Mouse (Mus musculus): ENCODE measurements at regions not wholly inside any gene's neighbourhood (a gene's known extent, or its start where the extent isn't known, plus 50 kb on each side); places are given as distances from the start of the nearest gene placed in this dataset.
A peak's percentile ranks its signal among the peaks of the same experiment; 100 is the strongest.

DNA sequence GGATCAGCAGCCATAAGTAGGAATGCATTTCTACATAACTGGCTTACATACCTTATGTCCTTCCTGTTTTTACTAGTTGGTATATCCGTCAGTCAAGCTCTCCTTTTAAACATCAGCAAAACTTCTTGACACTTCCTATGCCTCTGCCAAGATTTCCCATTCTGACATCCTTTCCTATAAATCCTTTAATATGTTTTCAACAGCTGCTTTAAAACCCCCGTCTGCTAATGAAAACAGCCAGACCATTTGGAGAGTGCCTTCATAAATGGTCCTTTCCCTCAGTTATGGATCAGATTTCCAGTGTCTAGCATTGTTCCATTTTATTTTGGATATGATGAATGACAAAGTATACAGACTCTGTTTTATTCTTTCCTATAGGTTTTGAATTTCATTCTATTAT is 270.7 kb upstream of the Rgmb start:
- Histone ChIP-seq H3K4me2 (ENCODE audit: low read length) (no peak overlapping the region), H3K4me1 (ENCODE audit: control insufficient read depth, insufficient read depth, low read length) (no peaks in the 10 kb centered on the region), H3K27ac (replicated peaks; ENCODE audit: low read depth, low read length) (no peak overlapping the region), H3K27me3 (ENCODE audit: control insufficient read depth, insufficient read depth, low read length) (no peaks in the 10 kb centered on the region), H3K36me3 (ENCODE audit: control insufficient read depth, insufficient read depth, low read length) (no peaks in the 10 kb centered on the region), H3K9ac (replicated peaks; ENCODE audit: low read length) (no peak overlapping the region), H3K9me3 (ENCODE audit: control insufficient read depth, low read length) (no peaks in the 10 kb centered on the region), H3K4me3 (replicated peaks; ENCODE audit: low read depth, low read length) (no peak overlapping the region)
- 90% methylated on average over 2 of the region's 2 CpGs for WGBS
- ATAC-seq (ENCODE audit: low FRiP score, low TSS enrichment) (no peak), DNase-seq (no peak)

DNA sequence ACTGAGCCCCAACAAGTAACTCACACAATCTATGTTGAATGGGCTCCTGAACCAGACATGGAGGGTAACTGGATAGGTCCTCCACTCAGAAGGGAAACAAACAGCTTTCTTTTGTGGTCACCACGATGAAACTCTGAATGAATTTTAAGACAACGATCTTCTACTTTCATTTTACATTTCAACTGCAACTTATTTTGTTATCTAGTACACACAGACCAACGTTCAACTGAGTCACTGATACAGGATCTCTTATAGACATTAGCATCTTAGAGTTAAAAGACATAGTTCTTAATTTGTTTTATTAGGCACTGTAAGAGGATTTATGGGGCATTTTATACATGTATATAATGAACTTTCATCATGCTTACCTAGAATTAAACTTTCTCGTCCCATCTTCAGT is 262.1 kb upstream of the Rgmb start:
- no peak overlapping the region for H3K4me3 ChIP-seq (replicated peaks; ENCODE audit: low read depth, low read length)
- no peaks in the 10 kb centered on the region for H3K9me3 ChIP-seq (ENCODE audit: control insufficient read depth, low read length)
- no peak overlapping the region for H3K27ac ChIP-seq (replicated peaks; ENCODE audit: low read depth, low read length)
- ATAC-seq (ENCODE audit: low FRiP score, low TSS enrichment) (no peak), DNase-seq (no peak)
- H3K4me1 ChIP-seq (ENCODE audit: control insufficient read depth, insufficient read depth, low read length): no peaks in the 10 kb centered on the region
- 88% methylated on average over 4 of the region's 4 CpGs for WGBS
- no peaks in the 10 kb centered on the region for H3K27me3 ChIP-seq (ENCODE audit: control insufficient read depth, insufficient read depth, low read length)
- H3K4me2 ChIP-seq (ENCODE audit: low read length): no peak overlapping the region
- H3K36me3 ChIP-seq (ENCODE audit: control insufficient read depth, insufficient read depth, low read length): no peaks in the 10 kb centered on the region
- no peak overlapping the region for H3K9ac ChIP-seq (replicated peaks; ENCODE audit: low read length)

DNA sequence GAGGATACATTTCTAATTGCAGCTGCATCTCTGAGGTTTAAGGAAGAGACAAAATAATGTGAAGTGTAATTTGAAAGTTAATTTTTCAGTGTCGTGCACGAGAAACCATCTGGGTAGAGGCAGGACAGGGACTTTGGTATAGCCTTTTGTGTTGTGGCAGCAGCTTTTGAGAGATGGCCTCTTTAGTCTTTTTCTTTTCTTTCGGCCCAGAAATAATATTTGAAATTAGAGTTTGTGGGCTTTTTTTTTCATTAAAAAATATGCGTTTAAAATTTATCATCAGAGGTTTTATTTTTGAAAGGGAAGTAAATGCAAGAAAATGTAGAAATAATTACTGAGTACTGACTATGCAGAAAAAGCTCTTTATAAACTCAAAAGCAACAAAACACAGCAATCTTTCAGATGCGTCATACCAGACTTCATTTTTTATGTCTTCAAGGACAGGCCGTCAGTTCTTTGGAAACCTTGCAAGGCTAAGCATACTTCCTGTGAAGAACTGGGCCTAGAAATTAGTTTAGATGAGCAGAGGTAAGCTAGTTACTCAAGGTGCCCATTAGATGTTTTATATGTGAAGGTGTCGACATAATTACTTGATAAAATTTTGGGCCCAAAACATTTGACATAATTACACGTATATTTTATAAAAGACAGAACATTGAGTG is 258.9 kb upstream of the Rgmb start:
- WGBS: 52% methylated on average over 8 of the region's 8 CpGs
- H3K27me3 ChIP-seq (ENCODE audit: control insufficient read depth, insufficient read depth, low read length): no peaks in the 10 kb centered on the region
- no peaks in the 10 kb centered on the region for H3K4me1 ChIP-seq (ENCODE audit: control insufficient read depth, insufficient read depth, low read length)
- peak overlapping the region; percentile 78 for H3K27ac ChIP-seq (replicated peaks; ENCODE audit: low read depth, low read length)
- no peak overlapping the region for H3K9ac ChIP-seq (replicated peaks; ENCODE audit: low read length)
- peak; percentile 18 for DNase-seq
- no peaks in the 10 kb centered on the region for H3K9me3 ChIP-seq (ENCODE audit: control insufficient read depth, low read length)
- H3K4me3 ChIP-seq (replicated peaks; ENCODE audit: low read depth, low read length): no peak overlapping the region
- peak overlapping the region; percentile 13; the same call in 1 of the 2 replicates for H3K4me2 ChIP-seq (ENCODE audit: low read length)
- no peaks in the 10 kb centered on the region for H3K36me3 ChIP-seq (ENCODE audit: control insufficient read depth, insufficient read depth, low read length)
- ATAC-seq (ENCODE audit: low FRiP score, low TSS enrichment): peak; percentile 73

DNA sequence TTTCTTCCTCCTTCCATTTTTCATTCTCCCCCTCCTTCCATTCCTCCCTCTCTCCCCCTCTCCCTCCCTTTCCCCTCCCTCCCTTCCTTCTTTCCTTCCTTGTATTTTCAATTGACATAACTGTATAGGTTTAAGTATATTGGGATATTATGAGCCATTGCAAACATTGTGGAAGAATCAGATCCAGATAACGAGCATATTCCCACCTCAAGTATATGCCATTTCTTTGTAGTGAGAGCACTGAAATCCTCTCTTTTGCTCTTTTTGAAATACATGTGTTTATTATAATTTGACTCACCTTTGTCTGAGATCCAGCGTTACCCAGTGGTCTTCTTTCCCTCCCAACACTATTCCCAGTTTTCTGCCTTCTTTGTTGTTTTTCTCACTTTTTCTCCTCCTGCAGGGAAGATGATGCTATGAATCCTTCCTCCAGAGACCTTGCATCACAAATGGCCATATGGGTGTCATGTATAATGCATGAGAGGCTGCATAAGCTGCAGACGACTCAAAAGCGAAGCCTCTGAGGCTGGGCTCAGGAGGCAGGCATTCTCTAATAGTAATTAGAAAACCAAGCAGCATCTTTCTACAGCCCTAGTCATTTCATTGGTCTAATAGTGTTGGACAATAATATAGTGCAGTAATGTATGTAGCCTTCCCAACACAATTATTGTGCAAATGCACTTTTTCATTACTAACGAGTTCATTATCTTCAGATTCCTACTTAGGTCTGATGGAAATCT is 258.2 kb upstream of the Rgmb start:
- Histone ChIP-seq H3K9ac (replicated peaks; ENCODE audit: low read length) (no peak overlapping the region), H3K4me2 (ENCODE audit: low read length) (peak overlapping the region; percentile 13)
- WGBS: 9% methylated on average over 5 of the region's 5 CpGs

DNA sequence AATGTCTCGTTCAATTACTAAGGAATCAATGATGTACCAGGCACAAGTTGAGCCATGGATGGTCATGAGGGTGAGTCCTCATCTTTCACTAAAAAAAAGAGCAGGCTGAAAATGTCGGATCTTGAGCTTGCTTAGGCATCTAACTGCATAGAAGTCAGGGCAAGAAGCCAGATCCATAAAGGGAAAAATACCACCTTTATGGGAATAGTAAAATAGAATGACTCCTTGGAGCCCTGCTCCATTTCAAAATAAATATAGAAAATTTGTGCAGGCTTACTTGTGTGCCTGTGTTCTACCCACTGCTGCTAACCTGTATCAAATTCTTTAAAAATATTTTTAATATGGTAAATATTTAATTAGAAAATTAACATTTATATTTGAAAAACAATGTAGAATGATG is 256.2 kb upstream of the Rgmb start:
- ATAC-seq (ENCODE audit: low FRiP score, low TSS enrichment) (no peak), DNase-seq (no peak)
- H3K4me3 ChIP-seq (replicated peaks; ENCODE audit: low read depth, low read length): no peak overlapping the region

More for the DNA sequence above, 258.2 kb upstream of the Rgmb start:
- ATAC-seq (ENCODE audit: low FRiP score, low TSS enrichment): peak; percentile 97
- peak overlapping the region; percentile 78 for H3K27ac ChIP-seq (replicated peaks; ENCODE audit: low read depth, low read length)
- H3K9me3 ChIP-seq (ENCODE audit: control insufficient read depth, low read length): no peaks in the 10 kb centered on the region
- H3K4me3 ChIP-seq (replicated peaks; ENCODE audit: low read depth, low read length): peak overlapping the region; percentile 1; the same call in 1 of the 2 replicates
- no peaks in the 10 kb centered on the region for H3K27me3 ChIP-seq (ENCODE audit: control insufficient read depth, insufficient read depth, low read length)
- H3K4me1 ChIP-seq (ENCODE audit: control insufficient read depth, insufficient read depth, low read length): no peaks in the 10 kb centered on the region
- no peaks in the 10 kb centered on the region for H3K36me3 ChIP-seq (ENCODE audit: control insufficient read depth, insufficient read depth, low read length)
- DNase-seq: peak; percentile 87

DNA sequence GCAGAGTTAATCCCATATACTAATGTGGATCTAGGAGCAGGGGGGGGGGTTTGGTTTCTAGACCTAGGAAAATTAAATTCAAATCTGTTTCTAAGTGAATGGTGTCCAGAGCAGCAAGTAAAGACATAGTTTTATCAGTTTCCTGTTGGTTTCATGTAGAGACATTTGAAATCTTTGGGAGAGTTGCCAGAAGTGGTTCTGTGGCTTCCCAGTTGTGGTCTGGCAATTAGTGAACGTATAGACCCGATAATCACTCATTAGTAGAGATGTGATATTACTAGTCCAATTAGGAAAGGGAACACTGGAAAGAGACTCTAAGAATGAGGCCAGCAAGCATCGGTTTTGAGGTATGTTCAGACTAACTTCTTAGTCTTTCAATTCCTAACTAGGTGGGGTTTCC is 252.0 kb upstream of the Rgmb start:
- Histone ChIP-seq H3K27me3 (ENCODE audit: control insufficient read depth, insufficient read depth, low read length) (no peaks in the 10 kb centered on the region), H3K4me1 (ENCODE audit: control insufficient read depth, insufficient read depth, low read length) (no peaks in the 10 kb centered on the region), H3K9me3 (ENCODE audit: control insufficient read depth, low read length) (no peaks in the 10 kb centered on the region), H3K4me2 (ENCODE audit: low read length) (no peak overlapping the region), H3K4me3 (replicated peaks; ENCODE audit: low read depth, low read length) (no peak overlapping the region), H3K27ac (replicated peaks; ENCODE audit: low read depth, low read length) (no peak overlapping the region), H3K36me3 (ENCODE audit: control insufficient read depth, insufficient read depth, low read length) (no peaks in the 10 kb centered on the region), H3K9ac (replicated peaks; ENCODE audit: low read length) (no peak overlapping the region)
- ATAC-seq (ENCODE audit: low FRiP score, low TSS enrichment): no peak
- WGBS: 94% methylated on average over 3 of the region's 3 CpGs
- DNase-seq: no peak

More for the DNA sequence above, 256.2 kb upstream of the Rgmb start:
- 88% methylated on average over 2 of the region's 2 CpGs for WGBS
- H3K9me3 ChIP-seq (ENCODE audit: control insufficient read depth, low read length): no peaks in the 10 kb centered on the region
- H3K36me3 ChIP-seq (ENCODE audit: control insufficient read depth, insufficient read depth, low read length): no peaks in the 10 kb centered on the region
- no peak overlapping the region for H3K9ac ChIP-seq (replicated peaks; ENCODE audit: low read length)
- no peak overlapping the region for H3K27ac ChIP-seq (replicated peaks; ENCODE audit: low read depth, low read length)
- H3K4me1 ChIP-seq (ENCODE audit: control insufficient read depth, insufficient read depth, low read length): no peaks in the 10 kb centered on the region
- H3K27me3 ChIP-seq (ENCODE audit: control insufficient read depth, insufficient read depth, low read length): no peaks in the 10 kb centered on the region
- H3K4me2 ChIP-seq (ENCODE audit: low read length): no peak overlapping the region

DNA sequence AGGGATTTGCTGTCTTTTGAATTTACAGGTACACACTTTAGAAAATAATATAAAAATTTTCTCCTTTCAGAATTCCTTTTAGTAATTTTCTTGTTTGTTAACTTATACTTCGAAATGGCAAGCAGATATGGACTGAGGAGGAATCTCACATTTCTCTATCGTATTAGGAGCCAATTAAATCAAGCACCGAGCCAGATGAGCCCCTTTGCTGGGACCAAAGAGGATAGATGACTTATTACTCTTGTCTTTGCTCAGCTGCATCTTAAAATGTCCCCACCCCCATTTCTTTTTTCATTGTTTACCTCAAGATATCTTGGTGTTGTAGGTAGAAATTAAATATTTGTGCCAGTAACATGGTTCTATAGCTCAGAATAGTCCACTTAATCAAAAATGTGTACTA is 247.7 kb upstream of the Rgmb start:
- H3K4me2 ChIP-seq (ENCODE audit: low read length): no peak overlapping the region
- WGBS: 60% methylated on average over 3 of the region's 3 CpGs
- H3K27ac ChIP-seq (replicated peaks; ENCODE audit: low read depth, low read length): no peak overlapping the region
- no peak overlapping the region for H3K9ac ChIP-seq (replicated peaks; ENCODE audit: low read length)
- no peaks in the 10 kb centered on the region for H3K9me3 ChIP-seq (ENCODE audit: control insufficient read depth, low read length)
- DNase-seq (no peak), ATAC-seq (ENCODE audit: low FRiP score, low TSS enrichment) (no peak)
- no peaks in the 10 kb centered on the region for H3K4me1 ChIP-seq (ENCODE audit: control insufficient read depth, insufficient read depth, low read length)
- no peaks in the 10 kb centered on the region for H3K36me3 ChIP-seq (ENCODE audit: control insufficient read depth, insufficient read depth, low read length)
- no peaks in the 10 kb centered on the region for H3K27me3 ChIP-seq (ENCODE audit: control insufficient read depth, insufficient read depth, low read length)
- H3K4me3 ChIP-seq (replicated peaks; ENCODE audit: low read depth, low read length): no peak overlapping the region

DNA sequence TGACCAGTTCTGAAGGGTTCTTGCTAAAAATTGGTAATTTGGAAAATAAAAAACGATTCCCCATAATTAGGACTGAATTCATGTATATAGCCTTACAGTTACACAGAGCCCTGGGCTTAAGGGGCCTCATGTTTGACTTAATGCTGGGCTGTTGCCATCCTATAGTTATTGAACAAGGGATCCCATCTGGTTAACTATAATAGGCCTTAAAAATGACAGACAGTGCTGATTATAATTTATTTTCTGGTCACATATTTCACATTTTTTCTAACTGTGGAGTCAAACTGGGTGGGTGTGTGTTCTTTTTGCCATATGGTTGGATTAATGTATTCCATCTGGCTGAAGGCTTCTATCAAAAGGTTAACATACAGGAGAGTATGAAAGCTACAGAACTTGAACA is 238.5 kb upstream of the Rgmb start:
- Histone ChIP-seq H3K4me1 (ENCODE audit: control insufficient read depth, insufficient read depth, low read length) (no peaks in the 10 kb centered on the region), H3K27ac (replicated peaks; ENCODE audit: low read depth, low read length) (no peak overlapping the region), H3K27me3 (ENCODE audit: control insufficient read depth, insufficient read depth, low read length) (no peaks in the 10 kb centered on the region), H3K9ac (replicated peaks; ENCODE audit: low read length) (no peak overlapping the region), H3K4me3 (replicated peaks; ENCODE audit: low read depth, low read length) (no peak overlapping the region), H3K9me3 (ENCODE audit: control insufficient read depth, low read length) (no peaks in the 10 kb centered on the region), H3K4me2 (ENCODE audit: low read length) (no peak overlapping the region), H3K36me3 (ENCODE audit: control insufficient read depth, insufficient read depth, low read length) (no peaks in the 10 kb centered on the region)
- WGBS: 63% methylated on average over 1 of the region's 1 CpGs
- no peak for ATAC-seq (ENCODE audit: low FRiP score, low TSS enrichment)
- DNase-seq: no peak

DNA sequence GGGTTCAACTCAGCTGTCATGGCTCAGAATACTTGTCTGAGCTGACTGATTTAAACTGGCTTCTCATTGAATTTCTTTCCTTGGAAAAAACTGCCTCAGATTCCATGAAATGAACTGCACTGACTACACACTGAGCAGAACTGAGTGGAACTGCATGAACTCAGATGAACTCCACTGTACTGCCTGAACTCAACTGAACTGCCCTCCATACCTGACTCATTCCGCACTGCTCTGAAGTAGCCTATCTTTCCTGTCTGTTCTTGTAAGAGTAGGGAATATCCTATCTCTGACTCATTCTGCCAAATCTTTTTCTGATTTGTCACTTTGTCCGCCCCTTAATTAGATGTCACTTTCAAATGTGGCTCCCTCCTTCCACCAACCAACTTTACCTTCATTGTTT is 237.0 kb upstream of the Rgmb start:
- no peaks in the 10 kb centered on the region for H3K36me3 ChIP-seq (ENCODE audit: control insufficient read depth, insufficient read depth, low read length)
- no peak overlapping the region for H3K9ac ChIP-seq (replicated peaks; ENCODE audit: low read length)
- H3K4me2 ChIP-seq (ENCODE audit: low read length): no peak overlapping the region
- H3K4me1 ChIP-seq (ENCODE audit: control insufficient read depth, insufficient read depth, low read length): no peaks in the 10 kb centered on the region
- no peak overlapping the region for H3K27ac ChIP-seq (replicated peaks; ENCODE audit: low read depth, low read length)
- WGBS: 93% methylated on average over 2 of the region's 2 CpGs
- H3K27me3 ChIP-seq (ENCODE audit: control insufficient read depth, insufficient read depth, low read length): no peaks in the 10 kb centered on the region
- no peaks in the 10 kb centered on the region for H3K9me3 ChIP-seq (ENCODE audit: control insufficient read depth, low read length)
- DNase-seq (no peak), ATAC-seq (ENCODE audit: low FRiP score, low TSS enrichment) (no peak)
- no peak overlapping the region for H3K4me3 ChIP-seq (replicated peaks; ENCODE audit: low read depth, low read length)
